Mouse (Mus musculus) spleen, adult 12 weeks (tissue): Measurements from ENCODE around the gene Sept7.
"Not testable (repeated sequence)": the region's sequence is repeated elsewhere in the genome, so short reads cannot be mapped to it uniquely, and the experiment has no call there.

Experiments used
- DNase-seq: peaks from one replicate; pipeline ENCODE4 v3.0.0; 2022; ENCODE audit warnings: low spot score

Sept7 gene

DNA sequence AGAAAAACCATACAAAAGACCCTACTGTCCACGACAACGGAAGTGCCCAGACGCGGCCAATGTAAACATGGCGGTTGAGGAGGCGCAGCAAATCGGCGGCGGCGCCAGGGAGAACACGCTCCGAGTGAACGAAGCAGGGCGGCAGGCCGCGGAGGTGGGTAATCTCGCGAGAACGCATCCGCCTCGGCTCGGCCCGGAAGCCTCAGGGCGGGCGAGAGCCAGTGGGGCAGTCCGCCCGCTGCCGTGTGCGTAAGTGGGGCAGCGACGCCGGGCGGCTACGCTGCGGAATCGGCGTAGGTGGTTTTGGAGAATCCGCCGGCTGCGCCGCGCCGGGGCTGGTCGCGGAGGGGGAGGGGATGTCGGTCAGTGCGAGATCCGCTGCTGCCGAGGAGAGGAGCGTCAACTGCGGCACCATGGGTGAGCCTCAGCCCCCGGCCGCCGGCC, at the start of gene Sept7:
TSS of gene Sept7 (plus strand) at position 157 of the 444 bp plus-strand sequence.
- peak; percentile 97 for DNase-seq

GRCm38 (mm10) chr9:25208087-25208803, 44.0 kb upstream of the Sept7 start:
- no peak for DNase-seq

DNA sequence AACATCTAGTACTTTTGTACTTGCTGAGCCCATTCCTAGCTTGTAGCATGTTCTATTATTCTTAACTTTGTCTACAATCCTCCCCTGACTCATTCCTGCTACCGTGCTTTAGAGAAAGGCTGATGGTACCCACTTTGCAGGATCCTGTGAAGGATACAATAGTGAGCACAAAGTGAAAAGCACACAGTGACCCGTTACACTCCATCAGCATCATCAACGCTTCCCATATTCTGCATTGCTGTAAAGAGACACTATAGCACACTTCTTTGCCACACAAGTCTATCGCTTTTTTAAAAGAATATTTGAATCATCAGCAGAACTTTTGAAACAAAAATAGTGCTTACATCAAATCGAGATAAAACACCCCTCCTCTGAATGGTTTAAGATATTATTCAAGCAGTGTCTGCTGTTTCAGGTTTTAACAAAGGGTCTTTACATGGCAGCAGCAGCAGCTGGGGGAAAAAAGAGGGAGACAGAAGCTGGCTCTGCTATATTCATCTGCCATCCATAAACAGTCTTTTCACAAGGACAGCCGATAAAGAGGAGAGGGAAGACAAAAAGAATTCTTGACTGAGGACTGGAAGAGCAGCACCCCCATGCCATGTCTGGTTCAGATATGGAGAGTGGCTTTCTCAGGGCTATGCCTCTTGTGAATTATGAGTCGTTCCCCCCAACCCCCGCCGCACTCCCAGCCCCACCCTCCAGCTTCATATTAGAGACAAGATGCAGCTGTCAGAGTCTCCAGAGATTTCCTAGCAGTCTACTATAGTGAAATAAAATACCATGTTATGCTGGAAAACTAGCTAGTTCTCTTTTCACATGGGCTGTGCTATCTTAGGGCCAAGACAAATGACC, 39.7 kb upstream of the Sept7 start:
- DNase-seq, result no peak

DNA sequence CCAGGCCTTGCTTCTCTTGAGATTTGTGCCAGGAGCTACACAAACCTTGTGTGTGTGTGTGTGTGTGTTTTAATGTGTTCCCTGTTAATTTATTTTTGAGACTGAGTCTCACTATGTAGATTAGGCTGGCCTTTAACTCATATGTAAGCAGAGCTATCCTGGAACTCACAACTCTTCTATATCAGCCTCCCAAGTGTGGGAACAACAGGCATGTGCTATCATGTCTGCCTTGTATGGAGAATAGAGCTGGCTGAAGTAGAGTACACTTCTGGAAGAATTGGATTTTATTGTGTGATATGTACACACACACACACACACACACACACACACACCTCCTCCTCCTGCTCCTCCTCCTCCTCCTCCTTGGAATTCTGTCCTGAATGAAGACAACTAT, 39.1 kb upstream of the Sept7 start:
- no peak for DNase-seq

GRCm38 (mm10) chr9:25215411-25215810, 36.8 kb upstream of the Sept7 start:
- no peak for DNase-seq

DNA sequence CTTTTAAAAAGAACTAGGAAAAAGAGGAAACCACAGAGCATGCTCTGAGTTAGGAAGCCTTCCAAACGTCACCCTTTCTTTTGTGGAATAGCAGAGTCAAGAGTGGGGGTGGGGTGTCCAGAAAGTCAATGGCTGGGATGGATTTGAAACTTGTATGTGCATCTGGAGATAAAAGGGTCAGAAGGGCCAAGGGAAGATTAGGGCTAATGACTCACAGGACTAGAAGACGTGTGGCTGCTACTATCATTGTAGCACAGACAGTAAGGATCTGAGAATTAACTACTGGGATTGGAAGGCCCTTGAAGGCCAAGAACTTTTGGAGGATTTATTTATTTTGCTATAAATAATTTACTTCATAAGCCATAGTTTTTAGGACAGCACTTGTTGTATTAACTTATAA, 36.0 kb upstream of the Sept7 start:
- DNase-seq, result no peak

DNA sequence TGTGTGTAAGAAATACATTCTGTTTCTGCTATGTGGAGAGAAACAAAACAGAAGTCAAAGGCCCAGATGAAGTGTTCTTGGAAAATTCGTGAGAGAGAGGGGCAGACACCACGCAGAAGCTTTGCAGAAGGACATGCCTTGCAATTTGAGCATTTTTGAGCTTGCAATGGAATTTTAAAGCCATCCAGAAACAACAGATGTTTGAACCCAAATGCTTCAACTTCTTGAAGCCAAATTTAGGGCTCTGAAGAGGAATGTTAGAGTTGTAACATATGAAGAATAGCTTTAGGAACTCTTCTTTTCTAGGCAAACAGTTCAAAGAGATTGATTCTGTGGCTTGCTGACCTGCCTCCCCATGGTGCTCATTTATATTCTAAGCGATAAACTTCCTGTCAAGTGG, 33.3 kb upstream of the Sept7 start:
- DNase-seq, result no peak

- DNase-seq, result no peak
These were observed 32.4 kb upstream of the Sept7 start for GRCm38 (mm10) chr9:25219882-25220281.

- no peak for DNase-seq
These were observed 27.3 kb upstream of the Sept7 start for GRCm38 (mm10) chr9:25224959-25225358.

DNA sequence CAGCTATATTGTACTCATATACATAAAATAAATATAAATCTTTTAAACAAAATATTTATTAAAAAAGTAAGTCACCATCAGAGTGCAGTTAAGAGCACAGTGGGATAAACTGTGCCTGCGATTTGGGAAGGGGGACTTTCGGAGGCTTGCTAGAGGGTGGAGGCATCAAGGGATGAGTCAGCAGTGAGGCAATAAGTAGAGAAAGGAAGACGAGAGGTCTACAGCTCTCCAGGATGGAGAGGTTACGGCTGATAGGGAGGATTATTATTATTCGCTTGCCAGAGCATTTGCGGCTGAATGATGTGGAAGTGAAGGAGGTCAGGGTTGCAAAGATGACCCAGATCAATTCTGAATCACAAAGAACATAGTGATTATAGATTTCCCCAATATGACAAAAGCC, 22.5 kb upstream of the Sept7 start:
- no peak for DNase-seq

DNA sequence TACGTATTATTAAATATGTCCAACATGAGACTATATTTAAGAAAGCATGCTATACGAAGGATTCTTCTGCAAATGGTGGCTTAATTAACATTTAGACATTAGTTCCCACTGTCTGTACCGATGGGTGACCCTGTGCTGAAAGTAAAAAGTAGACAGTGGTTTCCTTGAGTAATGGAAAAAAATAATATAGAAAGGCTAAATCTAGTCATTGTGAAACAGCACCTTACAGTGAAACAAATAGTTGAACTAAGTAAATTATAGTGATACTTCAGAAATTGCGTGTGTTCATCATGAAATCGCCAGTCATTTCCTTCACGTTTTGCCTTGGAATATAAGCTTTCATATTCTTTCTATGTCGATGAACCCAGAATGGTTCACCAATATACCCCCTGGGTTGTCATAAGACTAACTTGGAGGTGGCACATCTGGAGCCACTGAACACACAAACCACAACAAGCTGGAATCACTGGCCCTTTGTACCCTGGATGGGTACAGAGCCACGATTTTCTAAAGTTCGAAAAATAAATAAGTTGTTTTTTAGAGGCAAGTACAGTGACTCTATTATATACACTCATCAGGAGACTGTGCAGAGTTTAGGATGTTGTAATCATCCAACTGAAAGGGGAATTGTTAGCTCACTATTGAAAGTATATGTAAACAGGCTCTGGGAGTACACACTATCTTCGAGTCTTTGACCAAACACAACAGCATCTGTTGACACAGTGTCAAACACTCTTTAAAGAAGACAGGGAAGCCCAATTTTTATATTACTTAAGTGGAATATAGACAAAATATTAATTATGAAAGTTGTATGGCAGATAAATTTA, 21.8 kb upstream of the Sept7 start:
- no peak for DNase-seq

GRCm38 (mm10) chr9:25241065-25241464, 11.2 kb upstream of the Sept7 start:
- no peak for DNase-seq

DNA sequence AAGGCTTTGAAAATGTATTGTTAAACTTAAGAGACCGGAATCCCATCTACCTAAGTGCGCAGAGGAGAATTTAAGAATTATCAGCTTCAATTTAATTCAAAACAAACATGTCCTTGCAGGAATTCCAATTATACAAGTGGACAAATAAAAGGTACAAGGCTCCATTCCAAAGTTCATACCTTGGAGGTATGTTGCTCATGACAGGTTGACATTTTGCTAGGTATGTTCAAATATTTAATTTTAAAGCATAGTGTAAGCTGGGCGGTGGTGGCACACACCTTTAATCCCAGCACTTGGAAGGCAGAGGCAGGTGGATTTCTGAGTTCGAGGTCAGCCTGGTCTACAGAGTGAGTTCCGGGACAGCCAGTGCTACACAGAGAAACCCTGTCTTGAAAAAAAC, 10.5 kb upstream of the Sept7 start:
- DNase-seq, result not testable (repeated sequence)

DNA sequence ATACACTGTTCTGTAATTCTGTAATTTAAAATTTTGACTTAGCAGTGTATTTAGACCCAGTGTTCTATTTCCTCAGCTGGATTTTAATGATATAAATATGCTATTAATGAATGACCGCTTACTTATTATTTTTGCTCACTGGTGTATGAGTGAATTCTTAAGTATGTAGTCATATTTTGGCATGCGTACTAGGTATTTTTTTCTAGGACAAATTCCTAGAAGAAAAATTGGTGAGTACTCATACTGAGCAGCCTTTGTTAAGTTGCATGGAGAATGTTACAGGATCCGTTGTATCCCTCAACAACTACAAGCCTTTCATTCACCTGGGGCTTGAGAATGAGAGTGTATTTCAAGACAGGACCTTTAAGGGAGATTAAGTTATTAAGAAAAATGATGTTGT, 10.0 kb upstream of the Sept7 start:
- DNase-seq, result no peak

DNA sequence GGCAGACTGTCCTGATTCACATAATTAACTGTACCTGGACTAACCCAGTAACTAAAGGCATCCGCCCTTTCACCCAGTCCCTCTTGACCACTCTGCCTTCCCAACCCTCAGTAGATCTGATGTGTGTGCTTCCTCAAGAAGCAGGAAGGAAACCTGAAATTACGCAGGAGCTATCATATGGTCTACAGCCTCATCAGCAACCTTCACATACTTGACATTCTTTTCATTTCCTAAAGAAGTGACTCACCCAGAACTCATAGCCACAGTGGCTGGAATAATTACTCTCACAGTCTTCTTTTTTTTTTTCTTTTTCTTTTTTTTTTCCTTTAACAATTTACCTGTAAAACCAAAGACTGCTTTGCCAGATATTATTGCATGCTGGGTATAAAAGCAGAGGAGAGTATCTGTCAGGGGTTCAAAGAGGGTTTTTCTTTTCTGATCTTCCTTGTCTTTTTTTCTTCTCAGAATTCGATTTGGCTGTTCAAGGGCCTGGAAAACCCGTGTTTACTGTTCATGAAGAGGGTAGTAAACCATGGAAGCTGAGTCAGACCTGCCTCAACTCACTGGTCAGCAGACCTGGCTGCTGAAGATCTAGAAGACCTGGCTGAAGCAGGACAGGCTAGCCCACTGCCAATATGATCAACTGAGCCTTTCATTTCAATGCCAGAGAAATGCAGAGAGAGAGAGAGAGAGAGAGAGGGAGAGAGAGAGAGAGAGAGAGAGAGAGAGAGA, 8.1 kb upstream of the Sept7 start:
- no peak for DNase-seq

GRCm38 (mm10) chr9:25245125-25245524, 7.1 kb upstream of the Sept7 start:
- DNase-seq, result no peak

DNA sequence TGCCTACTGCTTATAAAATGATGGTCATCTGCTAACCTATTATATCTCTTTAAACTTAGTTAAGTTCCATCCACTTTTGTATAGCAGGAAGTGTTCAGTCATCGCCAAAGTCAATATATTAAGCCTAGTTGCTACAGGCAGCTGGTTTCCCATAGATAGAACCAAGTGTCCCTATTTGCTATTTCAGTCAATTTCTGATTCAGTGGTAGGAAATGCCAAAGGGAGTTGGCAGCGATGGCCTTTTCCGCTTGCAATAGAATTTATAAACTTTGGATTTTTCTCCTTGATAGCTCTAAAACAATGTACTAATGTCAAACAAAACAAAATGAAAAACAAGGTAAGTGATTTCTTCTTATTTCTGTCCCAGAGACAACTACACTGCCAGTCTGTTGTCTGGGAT, 5.7 kb upstream of the Sept7 start:
- no peak for DNase-seq

- no peak for DNase-seq
These were observed 1.1 kb upstream of the Sept7 start for GRCm38 (mm10) chr9:25251174-25251573.

- no peak for DNase-seq
These were observed 492 bp upstream of the Sept7 start for GRCm38 (mm10) chr9:25251611-25252282.

DNA sequence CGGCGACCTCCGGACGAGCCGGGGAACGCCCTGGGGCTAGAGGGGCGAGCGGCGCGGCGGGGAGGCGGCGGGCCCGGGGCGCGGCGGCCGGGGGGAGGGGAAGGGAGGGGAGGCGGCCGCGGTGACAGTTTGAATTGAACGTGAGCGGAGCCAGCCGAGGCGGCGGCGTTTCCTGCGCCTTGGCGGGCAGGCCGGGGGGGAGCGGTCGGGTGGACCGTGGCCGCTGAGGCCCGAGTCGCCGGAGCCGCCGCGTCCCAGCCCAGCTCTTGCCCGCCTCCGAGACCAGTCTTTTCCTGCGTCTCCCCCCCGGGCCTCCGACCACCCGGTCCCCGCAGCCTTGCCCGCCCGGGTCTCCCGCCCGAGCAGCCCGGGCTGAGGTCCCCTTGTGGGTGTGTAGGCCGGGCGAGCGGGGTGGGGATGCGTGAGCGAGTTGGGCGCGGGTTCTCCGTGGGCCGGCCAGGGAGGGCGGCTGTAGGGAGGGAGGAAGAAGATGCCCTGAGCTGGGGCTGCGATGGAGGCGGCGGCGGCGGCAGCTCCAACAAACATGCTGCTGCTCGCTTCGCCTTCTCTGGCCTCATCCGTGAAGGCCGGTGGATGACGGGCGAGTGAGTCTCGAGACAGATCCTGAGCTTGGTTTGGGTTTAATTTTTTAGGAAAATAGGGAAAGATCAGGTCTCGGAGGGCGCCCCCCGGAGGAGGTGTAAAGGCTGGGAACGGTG, 679 bp downstream of the Sept7 start:
- DNase-seq, result peak; percentile 55

DNA sequence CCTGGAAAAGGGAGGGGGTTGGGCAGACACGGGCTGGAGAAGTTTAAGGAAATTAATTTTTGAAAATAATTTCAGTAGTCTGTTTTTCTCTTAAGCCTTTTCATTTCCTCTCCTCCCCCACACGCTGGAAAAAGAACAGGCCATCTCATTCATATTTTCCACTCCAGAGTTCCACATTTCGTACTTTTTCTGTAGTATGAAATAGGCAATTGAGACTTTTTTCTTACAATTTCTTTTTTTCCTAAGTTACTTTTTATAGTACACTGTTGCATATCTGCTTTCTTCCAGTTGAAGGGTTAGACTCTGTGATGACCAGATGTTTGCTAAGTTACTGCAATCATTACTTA, 1.2 kb downstream of the Sept7 start:
- no peak for DNase-seq
